Mouse (Mus musculus) hematopoietic multipotent progenitor cell, adult 10-12 weeks (in vitro differentiated cells): ENCODE measurements around the gene Vmn2r79. TPM values are rescaled to one million over a fixed set of nuclear protein-coding genes. Genes with fewer than 3 reads are reported as not detected.

Experiments
- polyA plus RNA-seq: library from polyadenylated mRNA; stranded (reverse); fragments of >175 nt; gene quantifications from 2 replicates; pipeline ENCODE4 v1.2.3, GENCODE M21; 2012; ENCODE audit warnings: low replicate concordance

The Vmn2r79 gene
- not detected in 2 replicates for polyA plus RNA-seq

DNA sequence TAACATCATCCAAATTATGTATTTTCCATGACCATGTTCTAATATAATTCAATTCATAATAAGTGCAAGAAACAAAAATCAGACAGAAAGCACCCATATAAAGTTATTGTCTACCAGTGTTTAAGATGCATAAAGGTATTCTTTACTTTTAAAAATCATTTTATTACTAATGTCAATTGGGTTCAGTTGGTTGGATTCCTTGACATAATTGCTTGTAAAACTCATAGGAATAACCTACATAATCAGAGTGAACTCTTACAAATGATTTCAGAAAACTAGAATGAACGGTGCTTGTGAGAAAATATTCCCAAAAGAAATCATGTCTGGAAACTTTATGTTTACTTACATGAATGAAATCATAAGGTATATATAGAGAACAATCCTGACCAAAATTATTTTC is at the start of gene Vmn2r79:
Gene Vmn2r79, plus strand, starts transcription at position 301 of the 400 bp plus-strand sequence.

Other genes with a start within 250 kb of the Vmn2r79 start
- gene Folh1, start 220.2 kb upstream of the Vmn2r79 start, polyA plus RNA-seq = not detected in 2 replicates
- not detected in 2 replicates for gene Vmn2r77, start 201.1 kb upstream of the Vmn2r79 start, polyA plus RNA-seq
- not detected in 2 replicates for gene Vmn2r78, start 81.0 kb upstream of the Vmn2r79 start, polyA plus RNA-seq
- gene Nox4, start 250.0 kb downstream of the Vmn2r79 start, polyA plus RNA-seq = not detected in 2 replicates